Mouse (Mus musculus) spleen, adult 2 months (tissue): ENCODE measurements around the gene Kmt2e. TPM values are rescaled to one million over a fixed set of nuclear protein-coding genes. Genes with fewer than 3 reads are reported as not detected.

Experiments
- DNase-seq, 2 experiments: peaks; one replicate each; pipeline versions ENCODE4 v3.0.0 to v3.0.0-alpha.2; 2012 to 2021; ENCODE audit warnings: low spot score in 2 of 2, low read depth in 1 of 2
- H3K27ac ChIP-seq: fragments of 200-500 bp; 2 replicates; pipeline ENCODE4 v1.5.1; 2012; ENCODE audit warnings: low read length, inconsistent platforms; ENCODE audit not compliant: insufficient read depth
- H3K27me3 ChIP-seq: fragments of 200-500 bp; 2 replicates; pipeline ENCODE4 v1.6.1; 2012; ENCODE audit warnings: mild to moderate bottlenecking, moderate library complexity, low read length, inconsistent platforms; ENCODE audit not compliant: control insufficient read depth, insufficient read depth
- H3K36me3 ChIP-seq: fragments of 200-500 bp; 2 replicates; pipeline ENCODE4 v1.6.1; 2012; ENCODE audit warnings: mild to moderate bottlenecking, low read length, inconsistent platforms; ENCODE audit not compliant: control insufficient read depth, insufficient read depth
- H3K4me1 ChIP-seq: fragments of 200-500 bp; 2 replicates; pipeline ENCODE4 v1.6.1; 2011; ENCODE audit warnings: inconsistent platforms; ENCODE audit not compliant: control insufficient read depth, insufficient read depth, insufficient read length
- H3K4me3 ChIP-seq: fragments of 200-500 bp; 2 replicates; pipeline ENCODE4 v1.5.1; 2011; ENCODE audit warnings: mild to moderate bottlenecking, inconsistent platforms; ENCODE audit not compliant: insufficient read depth, insufficient read length; ENCODE audit errors: extremely low read depth
- CTCF ChIP-seq: fragments of 200-500 bp; IDR thresholded peaks from 2 replicates; pipeline ENCODE4 v1.5.1; 2011; ENCODE audit warnings: mild to moderate bottlenecking, inconsistent platforms; ENCODE audit not compliant: insufficient read depth, insufficient read length, insufficient replicate concordance; ENCODE audit errors: extremely low read depth
- POLR2A ChIP-seq: fragments of 200-500 bp; IDR thresholded peaks from 2 replicates; pipeline ENCODE4 v1.6.1; 2011; ENCODE audit warnings: low read depth, low read length, inconsistent platforms
- WGBS: fragments of 180-500 bp; shearing (Covaris S2); methylation state at CpG from one replicate; pipeline ENCODE4 v1.1.7; 2018; 5-methylcytosine and 5-hydroxymethylcytosine counted together
- polyA plus RNA-seq: library from polyadenylated mRNA; depleted of rRNA; stranded (reverse); fragments of >200 nt; gene quantifications from 2 replicates; pipeline ENCODE4 v1.2.3, GENCODE M21; 2012

The Kmt2e gene
- polyA plus RNA-seq, 1 experiment = 25.3 TPM

GRCm38 (mm10) chr5:23473098-23473873 lies 39.0 kb downstream of the Kmt2e start:
- TF ChIP-seq CTCF (peak; percentile 10; the same call in 1 of the 2 replicates), POLR2A (no peak)
- 64% methylated on average over 6 of the region's 6 CpGs for WGBS
- Histone ChIP-seq H3K4me1 (no peaks in the 10 kb centered on the region), H3K36me3 (peaks cover 27% of the 10 kb centered on the region), H3K27me3 (no peaks in the 10 kb centered on the region), H3K4me3 (no peak overlapping the region), H3K27ac (no peak overlapping the region)
- no peak for DNase-seq

DNA sequence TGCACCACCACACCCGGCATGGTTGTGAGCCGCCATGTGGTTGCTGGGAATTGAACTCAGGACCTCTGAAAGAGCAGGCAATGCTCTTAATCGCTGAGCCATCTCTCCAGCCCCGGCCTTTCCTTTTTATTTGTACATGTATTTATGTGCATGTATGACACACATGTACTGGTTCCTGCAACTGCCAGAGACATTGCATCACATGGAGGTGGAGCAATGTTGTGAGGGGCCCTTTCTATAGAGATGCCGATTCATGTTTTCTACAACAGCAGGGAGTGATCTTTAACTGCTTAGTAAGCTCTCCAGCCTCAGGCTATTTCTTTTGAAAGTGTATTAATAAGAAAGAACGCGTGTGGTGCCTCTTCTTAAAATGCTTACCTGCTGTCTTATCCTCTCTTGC lies 49.6 kb downstream of the Kmt2e start:
- Histone ChIP-seq H3K4me3 (no peak overlapping the region), H3K27ac (no peak overlapping the region), H3K36me3 (peaks cover 44% of the 10 kb centered on the region), H3K4me1 (no peaks in the 10 kb centered on the region), H3K27me3 (no peaks in the 10 kb centered on the region)
- DNase-seq = no peak
- WGBS = 94% methylated on average over 7 of the region's 7 CpGs
- TF ChIP-seq POLR2A (no peak), CTCF (no peak)

- H3K4me3 ChIP-seq = no peak overlapping the region
- H3K27me3 ChIP-seq = no peaks in the 10 kb centered on the region
- H3K4me1 ChIP-seq = no peaks in the 10 kb centered on the region
- TF ChIP-seq POLR2A (no peak), CTCF (no peak)
- 90% methylated on average over 4 of the region's 4 CpGs for WGBS
- H3K36me3 ChIP-seq = peaks cover 46% of the 10 kb centered on the region
- no peak overlapping the region for H3K27ac ChIP-seq
- DNase-seq = no peak
Measured at GRCm38 (mm10) chr5:23489231-23489630, 55.0 kb downstream of the Kmt2e start.

DNA sequence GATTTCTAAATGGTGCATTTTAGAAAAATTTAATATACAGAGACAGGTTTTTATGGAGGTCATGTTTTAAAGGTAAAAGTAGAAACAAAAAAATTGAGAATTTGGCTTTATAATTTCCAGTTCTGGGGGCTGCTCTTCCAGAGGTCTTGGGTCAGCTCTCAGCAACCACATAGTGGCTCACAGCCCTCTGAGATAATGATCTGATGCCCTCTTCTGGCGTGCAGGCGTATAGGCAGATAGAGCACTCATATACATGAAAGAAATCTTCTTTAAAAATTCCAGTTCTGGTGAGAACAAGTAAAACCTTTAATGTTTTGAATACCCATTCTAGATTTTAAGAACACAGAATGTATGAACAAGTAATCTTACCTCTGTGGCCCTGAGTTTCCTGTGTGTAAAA lies 56.6 kb downstream of the Kmt2e start:
- H3K27ac ChIP-seq = no peak overlapping the region
- no peak for DNase-seq
- H3K4me3 ChIP-seq = no peak overlapping the region
- TF ChIP-seq CTCF (peak; percentile 52; the same call in 1 of the 2 replicates), POLR2A (no peak)
- no peaks in the 10 kb centered on the region for H3K4me1 ChIP-seq
- H3K36me3 ChIP-seq = peaks cover 44% of the 10 kb centered on the region
- WGBS = 58% methylated on average over 2 of the region's 2 CpGs
- no peaks in the 10 kb centered on the region for H3K27me3 ChIP-seq

- 99% methylated on average over 3 of the region's 3 CpGs for WGBS
- no peak overlapping the region for H3K4me3 ChIP-seq
- no peak for DNase-seq
- TF ChIP-seq CTCF (no peak), POLR2A (no peak)
- H3K27ac ChIP-seq = no peak overlapping the region
- peaks cover 57% of the 10 kb centered on the region for H3K36me3 ChIP-seq
- H3K27me3 ChIP-seq = no peaks in the 10 kb centered on the region
- no peaks in the 10 kb centered on the region for H3K4me1 ChIP-seq
Measured at GRCm38 (mm10) chr5:23496396-23496795, 62.2 kb downstream of the Kmt2e start.

GRCm38 (mm10) chr5:23496933-23497332 lies 62.7 kb downstream of the Kmt2e start:
- TF ChIP-seq CTCF = no peak
- TF ChIP-seq POLR2A = no peak
- DNase-seq = no peak
- Histone ChIP-seq H3K4me3 (no peak overlapping the region), H3K27ac (no peak overlapping the region), H3K27me3 (no peaks in the 10 kb centered on the region), H3K4me1 (no peaks in the 10 kb centered on the region), H3K36me3 (peaks cover 60% of the 10 kb centered on the region)
- WGBS = 96% methylated on average over 5 of the region's 5 CpGs

DNA sequence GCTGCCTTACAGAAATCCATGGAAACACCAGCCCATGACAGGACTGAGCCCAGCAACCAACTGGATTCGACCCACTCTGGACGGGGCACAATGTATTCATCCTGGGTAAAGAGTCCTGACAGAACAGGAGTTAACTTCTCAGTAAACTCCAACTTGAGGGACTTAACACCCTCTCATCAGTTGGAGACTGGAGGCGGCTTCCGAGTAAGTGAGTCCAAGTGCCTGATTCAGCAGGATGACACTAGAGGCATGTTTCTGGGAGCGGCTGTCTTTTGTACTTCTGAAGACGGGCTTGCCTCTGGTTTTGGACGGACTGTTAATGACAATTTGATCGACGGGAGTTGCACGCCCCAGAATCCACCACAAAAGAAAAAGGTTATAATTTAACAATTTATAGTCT lies 63.7 kb downstream of the Kmt2e start:
- no peak for DNase-seq
- no peak for TF ChIP-seq CTCF
- TF ChIP-seq POLR2A = no peak
- Histone ChIP-seq H3K4me3 (no peak overlapping the region), H3K4me1 (no peaks in the 10 kb centered on the region), H3K36me3 (peaks cover 62% of the 10 kb centered on the region), H3K27me3 (no peaks in the 10 kb centered on the region), H3K27ac (no peak overlapping the region)
- 93% methylated on average over 10 of the region's 10 CpGs for WGBS
